Mouse (Mus musculus) olfactory bulb, adult 2 months (tissue): ENCODE measurements at regions not wholly inside any gene's neighbourhood (a gene's known extent, or its start where the extent isn't known, plus 50 kb on each side); places are given as distances from the start of the nearest gene placed in this dataset.

Experiments used
- CTCF ChIP-seq: fragments of 200-500 bp; IDR thresholded peaks from 2 replicates; pipeline ENCODE4 v1.5.1; 2012; ENCODE audit warnings: low read depth, mild to moderate bottlenecking, low read length, moderate library complexity; ENCODE audit not compliant: insufficient read depth
- POLR2A ChIP-seq: fragments of 200-500 bp; IDR thresholded peaks from 2 replicates; pipeline ENCODE4 v1.6.1; 2012; ENCODE audit warnings: mild to moderate bottlenecking, low read depth, low read length, moderate library complexity; ENCODE audit not compliant: insufficient read depth

DNA sequence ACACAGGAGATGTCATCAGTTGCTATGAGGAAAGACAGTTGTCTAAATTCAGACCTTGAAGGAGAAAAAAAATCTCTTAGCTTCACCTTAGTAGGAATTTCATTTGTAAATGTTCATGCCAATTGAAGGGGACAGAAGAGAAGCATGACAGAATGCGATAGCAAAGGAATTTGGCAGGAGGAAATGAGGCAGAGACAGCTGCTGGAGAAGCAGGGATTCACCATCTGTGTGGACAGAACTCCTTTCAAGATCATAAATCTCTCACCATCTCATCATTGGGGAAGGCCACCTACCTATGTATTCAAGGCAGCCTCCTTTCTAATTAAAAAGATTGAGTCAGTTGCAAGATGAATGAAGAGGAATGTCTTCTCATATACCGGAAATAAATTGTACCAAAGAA, 387.8 kb downstream of the Hdgfl1 start:
- TF ChIP-seq POLR2A, result no peak
- no peak for TF ChIP-seq CTCF
